Mouse (Mus musculus): ENCODE data around the gene Ankrd2.

Ankrd2 gene

DNA sequence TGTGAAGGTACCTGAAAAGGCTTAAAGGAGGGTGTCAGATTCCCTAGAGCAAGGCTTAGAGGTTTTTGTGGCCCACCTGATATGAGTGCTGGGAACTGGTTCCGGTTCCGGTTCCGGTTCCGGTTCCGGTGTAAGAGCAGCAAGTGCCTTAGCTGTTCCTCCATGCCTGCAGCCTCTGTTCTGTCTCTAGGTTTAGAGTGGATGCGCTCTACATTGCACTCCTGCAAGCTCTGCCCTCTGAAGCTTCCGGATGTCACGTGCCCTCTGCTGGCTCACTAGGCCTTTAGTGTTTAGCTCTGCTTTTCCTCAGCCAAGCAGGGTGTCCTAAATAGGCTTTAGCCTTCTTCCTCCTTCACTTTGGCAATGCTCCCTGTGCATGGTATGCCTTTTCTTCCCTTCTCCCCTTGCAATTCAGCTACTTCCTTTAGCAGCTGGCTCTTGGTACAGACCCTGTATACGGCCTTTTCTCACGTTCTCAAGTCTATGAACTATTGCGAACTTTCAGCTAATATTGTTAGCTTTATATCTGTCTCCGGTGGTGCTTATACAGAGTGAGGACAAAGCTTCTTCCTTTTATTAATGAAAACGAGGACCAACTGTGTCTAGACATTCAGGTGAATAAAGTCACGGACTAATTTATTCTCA, 53.4 kb downstream of the Ankrd2 start:
- ChIA-PET CTCF (interaction anchor here (0.5 to 2.9 kb wide), 19 partner anchors 18 to 450 kb away, joined by 3 to 18 read pairs (median 4); partner anchors contain the start of genes Ankrd2 (in 1 of the 4), Avpi1 (in 1 of the 4), Hoga1 (in 1 of the 4) and Marveld1 (in 1 of the 4)), POLR2A (interaction anchor here in 3 of 4 experiments (0.6 to 9.1 kb wide), 67 partner anchors 10 to 343 kb away, joined by 3 to 133 read pairs (median 6); partner anchors contain the start of genes Avpi1 (in 3 of the 3), Hoga1 (in 3 of the 3), Exosc1 (in 2 of the 3) and Marveld1 (in 2 of the 3))

DNA sequence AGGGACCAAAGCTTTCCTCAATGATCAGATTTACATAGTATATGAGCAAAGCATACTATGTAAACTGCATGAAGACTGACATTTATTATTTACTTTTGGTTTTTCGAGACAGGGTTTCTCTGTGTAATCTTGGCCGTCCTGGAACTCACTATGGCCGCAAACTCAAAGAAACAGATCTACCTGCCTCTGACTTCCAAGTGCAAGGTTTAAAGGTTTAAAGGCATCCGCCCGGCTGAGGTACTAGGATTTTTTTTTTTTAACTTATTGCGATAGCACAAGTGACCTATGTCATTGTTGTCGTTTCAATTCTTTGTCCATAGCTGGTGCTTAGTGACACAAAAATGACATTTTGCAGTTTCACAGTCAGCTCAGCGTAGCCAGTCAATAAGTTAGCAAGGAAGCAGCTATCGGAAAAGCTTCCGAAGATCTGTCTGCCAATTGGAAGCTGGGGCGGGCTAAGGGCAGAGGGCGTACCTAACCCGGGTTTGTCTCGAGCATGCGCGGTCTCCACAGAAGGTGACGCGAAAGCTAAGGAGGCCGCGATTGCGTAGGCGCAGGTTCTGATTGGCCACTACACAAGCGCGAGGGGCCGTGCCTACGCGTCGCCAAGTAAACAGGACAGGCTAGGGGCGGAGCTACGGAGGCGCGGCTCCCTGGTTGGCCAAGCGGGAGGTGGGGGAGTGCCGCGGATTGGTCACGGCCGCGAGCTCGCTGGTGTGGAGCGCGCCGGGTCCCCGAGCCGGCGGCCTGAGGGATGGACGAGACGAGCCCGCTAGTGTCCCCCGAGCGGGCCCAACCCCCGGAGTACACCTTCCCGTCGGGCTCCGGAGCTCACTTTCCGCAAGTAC, 54.2 kb downstream of the Ankrd2 start, which contains the start of gene Pi4k2a:
TSS of gene Pi4k2a (plus strand) at position 723 of the 848 bp plus-strand sequence.
- CTCF ChIA-PET = interaction anchor here (0.6 to 2.9 kb wide), 27 partner anchors 18 to 350 kb away, joined by 3 to 18 read pairs (median 4); partner anchors contain the start of genes Ankrd2 (in 2 of the 4), Avpi1 (in 1 of the 4), Hoga1 (in 1 of the 4) and Marveld1 (in 1 of the 4)
- POLR2A ChIA-PET = interaction anchor here in 3 of 4 experiments (0.5 to 9.1 kb wide), 93 partner anchors 9 to 674 kb away, joined by 3 to 133 read pairs (median 5); partner anchors contain the start of genes Avpi1 (in 3 of the 3), Hoga1 (in 3 of the 3), Marveld1 (in 2 of the 3) and Pgam1 (in 2 of the 3)

DNA sequence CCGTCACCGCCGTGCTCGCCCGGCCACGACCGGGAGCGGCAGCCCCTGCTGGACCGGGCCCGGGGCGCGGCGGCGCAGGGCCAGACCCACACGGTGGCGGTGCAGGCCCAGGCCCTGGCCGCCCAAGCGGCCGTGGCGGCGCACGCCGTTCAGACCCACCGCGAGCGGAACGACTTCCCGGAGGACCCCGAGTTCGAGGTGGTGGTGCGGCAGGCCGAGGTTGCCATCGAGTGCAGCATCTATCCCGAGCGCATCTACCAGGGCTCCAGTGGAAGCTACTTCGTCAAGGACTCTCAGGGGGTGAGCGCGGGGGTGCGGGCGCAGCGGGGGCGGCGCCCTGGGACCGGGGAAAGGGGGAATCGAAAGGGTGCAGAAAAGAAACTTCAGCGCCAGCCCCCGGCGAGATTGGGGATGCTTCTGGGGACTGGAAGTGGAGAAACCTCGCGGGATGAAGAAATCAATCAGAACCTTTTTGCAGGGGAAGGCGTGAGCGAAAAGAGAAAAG, 54.9 kb downstream of the Ankrd2 start:
- POLR2A ChIA-PET = interaction anchor here in 3 of 4 experiments (0.5 to 9.1 kb wide), 78 partner anchors 8 to 674 kb away, joined by 3 to 133 read pairs (median 5); partner anchors contain the start of genes Avpi1 (in 3 of the 3), Hoga1 (in 3 of the 3), Marveld1 (in 2 of the 3) and Pgam1 (in 2 of the 3)
- CTCF ChIA-PET = interaction anchor here (0.6 to 2.9 kb wide), 19 partner anchors 19 to 349 kb away, joined by 3 to 18 read pairs (median 4); partner anchors contain the start of genes Ankrd2 (in 1 of the 4), Hoga1 (in 1 of the 4) and Marveld1 (in 1 of the 4)

Data from embryonic stem cell, embryonic (primary cell).